Mouse (Mus musculus): ENCODE results near the gene Tgm2.

DNA sequence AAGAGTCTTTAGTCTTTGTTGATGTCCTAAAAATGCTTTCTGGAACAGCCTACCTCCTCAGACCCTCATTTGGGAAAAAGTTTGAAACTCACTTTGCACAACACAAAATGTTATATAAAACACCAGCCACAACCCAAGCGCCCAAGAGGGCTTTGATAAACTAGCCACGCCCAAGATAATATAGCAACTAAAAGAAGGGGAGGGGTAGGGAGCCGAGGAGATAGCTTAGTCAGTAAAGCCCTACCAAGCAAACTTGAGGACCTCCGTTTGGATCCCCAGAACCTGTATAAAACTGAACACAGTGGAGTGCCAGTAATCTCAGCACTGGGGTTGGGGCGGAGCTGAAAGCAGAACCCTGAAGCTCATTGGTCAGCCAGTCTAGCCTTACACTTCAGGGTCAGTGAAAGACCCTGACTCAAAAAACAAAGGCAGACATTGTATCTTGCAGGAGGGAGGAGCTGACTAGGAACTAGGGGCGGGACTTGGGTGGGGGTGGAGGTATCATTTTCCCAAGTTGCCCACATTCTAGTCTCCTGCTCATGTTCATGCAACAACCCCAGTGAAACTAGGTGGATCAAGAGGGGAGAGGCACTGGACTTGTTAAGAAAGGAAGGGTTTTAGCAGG lies 6.6 kb upstream of the Tgm2 start:
- TF ChIP-seq CTCF (IDR thresholded peaks at IDR 0.05; ENCODE audit: extremely low read depth, insufficient read length, insufficient replicate concordance, low read depth, low read length) = no peak
- no peak for TF ChIP-seq POLR2A (IDR thresholded peaks at IDR 0.05; ENCODE audit: low read depth, low read length)

All from small intestine, adult 2 months (tissue).